Mouse (Mus musculus): ENCODE measurements at regions not wholly inside any gene's neighbourhood (a gene's known extent, or its start where the extent isn't known, plus 50 kb on each side); places are given as distances from the start of the nearest gene placed in this dataset.

GRCm38 (mm10) chr15:62392381-62392780 is 1452.6 kb downstream of the Gsdmc2 start:
- peak; percentile 14 to 21 for DNase-seq

- no peak for DNase-seq
Observed at GRCm38 (mm10) chr15:62389431-62390105, 1455.4 kb downstream of the Gsdmc2 start.

- no peak for DNase-seq
Observed at GRCm38 (mm10) chr15:62382233-62382632, 1459.4 kb upstream of the A1bg start.

- no peak for DNase-seq
Observed at GRCm38 (mm10) chr15:62374641-62375040, 1451.8 kb upstream of the A1bg start.

GRCm38 (mm10) chr15:62361171-62361570 is 1438.4 kb upstream of the A1bg start:
- DNase-seq: no peak

- no peak for DNase-seq
Observed at GRCm38 (mm10) chr15:62358338-62359239, 1435.8 kb upstream of the A1bg start.

GRCm38 (mm10) chr15:62353786-62354185 is 1431.0 kb upstream of the A1bg start:
- no peak for DNase-seq

- no peak for DNase-seq
Observed at GRCm38 (mm10) chr15:62350862-62351757, 1428.3 kb upstream of the A1bg start.

GRCm38 (mm10) chr15:62349981-62350380 is 1427.2 kb upstream of the A1bg start:
- DNase-seq: no peak

GRCm38 (mm10) chr15:62348956-62349355 is 1426.1 kb upstream of the A1bg start:
- DNase-seq: no peak

GRCm38 (mm10) chr15:62347697-62348096 is 1424.9 kb upstream of the A1bg start:
- no peak for DNase-seq

GRCm38 (mm10) chr15:62345893-62346292 is 1423.1 kb upstream of the A1bg start:
- DNase-seq: peak; percentile 20 to 34

- no peak for DNase-seq
Observed at GRCm38 (mm10) chr15:62336454-62337284, 1413.9 kb upstream of the A1bg start.

GRCm38 (mm10) chr15:62334256-62335009 is 1411.6 kb upstream of the A1bg start:
- peak in 1 of 2 experiments; percentile 11 for DNase-seq

GRCm38 (mm10) chr15:62332129-62332528 is 1409.3 kb upstream of the A1bg start:
- DNase-seq: peak; percentile 59 to 83

- DNase-seq: peak; percentile 38
Observed at GRCm38 (mm10) chr15:62331138-62331800, 1408.5 kb upstream of the A1bg start.

GRCm38 (mm10) chr15:62328920-62329319 is 1406.1 kb upstream of the A1bg start:
- peak in 1 of 2 experiments; percentile 8 for DNase-seq

- DNase-seq: peak in 1 of 2 experiments; percentile 35
Observed at GRCm38 (mm10) chr15:62328305-62328881, 1405.6 kb upstream of the A1bg start.

GRCm38 (mm10) chr15:62327481-62327880 is 1404.7 kb upstream of the A1bg start:
- no peak for DNase-seq

GRCm38 (mm10) chr15:62326524-62326923 is 1403.7 kb upstream of the A1bg start:
- no peak for DNase-seq
